Mouse (Mus musculus): ENCODE data around the gene Vmn1r185.

- TF ChIP-seq CTCF (IDR thresholded peaks at IDR 0.05; ENCODE audit: control insufficient read depth, insufficient read depth, insufficient read length) (no peak), MYOG (IDR thresholded peaks at IDR 0.05; ENCODE audit: control insufficient read depth, extremely low read depth, insufficient read length) (no peak)
Observed at GRCm38 (mm10) chr7:26589077-26589476, 29.2 kb downstream of the Vmn1r185 start.
